Mouse (Mus musculus): ENCODE data around the gene Dennd6b. TPM values are rescaled to one million over a fixed set of nuclear protein-coding genes. Genes with fewer than 3 reads are reported as not detected.
A peak's percentile ranks its signal among the peaks of the same experiment; 100 is the strongest.

The Dennd6b gene
- polyA plus RNA-seq, 1 experiment from 2014 or later = 4.1 TPM

DNA sequence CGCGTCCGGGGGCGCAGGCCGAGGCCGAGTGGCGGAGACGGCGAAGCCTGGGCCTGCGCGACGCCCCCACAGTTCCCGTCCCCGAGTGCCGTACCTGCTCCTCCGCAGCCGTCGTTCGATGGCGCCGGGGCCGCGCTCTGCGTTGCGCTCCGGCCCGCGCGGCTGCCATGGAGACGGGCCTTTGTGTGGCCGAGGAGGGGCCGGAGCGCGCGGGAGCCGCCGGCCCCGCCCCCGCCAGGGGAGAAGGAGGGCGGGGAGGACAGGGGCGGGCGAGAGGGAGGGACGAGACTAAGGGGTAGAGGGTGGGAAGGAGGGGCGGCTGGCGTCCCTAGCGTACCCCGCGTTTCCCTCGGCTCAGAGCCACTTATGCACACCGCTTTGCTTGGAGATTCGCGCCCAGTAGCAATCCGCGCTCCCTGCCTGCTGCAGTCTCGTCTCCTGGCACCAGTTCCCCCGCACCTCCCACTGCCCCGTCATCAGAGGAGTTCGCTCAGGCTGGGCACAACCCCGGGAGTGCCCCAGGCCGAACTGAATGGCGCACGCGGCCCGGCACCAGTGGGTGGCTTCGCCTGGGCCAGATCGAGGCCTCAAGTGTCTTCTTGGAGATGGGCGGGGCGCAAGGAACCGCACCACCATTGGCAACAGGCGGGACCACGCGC is 15.6 kb downstream of the Dennd6b start, which contains the start of gene Plxnb2:
Plxnb2 (minus strand) TSS at position 218 of the 659 bp plus-strand sequence.
- under 1% methylated on average over 54 of the region's 72 CpGs for WGBS
- DNase-seq (ENCODE audit: low spot score) (peak; percentile 91), ATAC-seq (ENCODE audit: low FRiP score, low TSS enrichment) (peak; percentile 72)
- Histone ChIP-seq H3K4me1 (replicated peaks; ENCODE audit: control insufficient read depth, insufficient read depth) (peaks cover 22% of the 10 kb centered on the region), H3K36me3 (ENCODE audit: control insufficient read depth, insufficient read depth, low read length) (no peaks in the 10 kb centered on the region), H3K4me2 (replicated peaks; ENCODE audit: low read depth) (peak within 1 kb of the TSS; percentile 83), H3K27ac (replicated peaks) (peak within 1 kb of the TSS; percentile 95), H3K9me3 (ENCODE audit: control insufficient read depth, low read length) (no peaks in the 10 kb centered on the region), H3K4me3 (ENCODE audit: low read depth, low read length) (peak within 1 kb of the TSS; percentile 88), H3K27me3 (ENCODE audit: control insufficient read depth, insufficient read depth, low read length) (no peaks in the 10 kb centered on the region), H3K9ac (ENCODE audit: low read length) (peak within 1 kb of the TSS; percentile 87)
- TF ChIP-seq EP300 (optimal IDR thresholded peaks at IDR 0.05) (no peak), CTCF (IDR thresholded peaks at IDR 0.05; ENCODE audit: low read depth) (0 out of 2 replicates have a peak, but pooled peaks have one; percentile 12)

DNA sequence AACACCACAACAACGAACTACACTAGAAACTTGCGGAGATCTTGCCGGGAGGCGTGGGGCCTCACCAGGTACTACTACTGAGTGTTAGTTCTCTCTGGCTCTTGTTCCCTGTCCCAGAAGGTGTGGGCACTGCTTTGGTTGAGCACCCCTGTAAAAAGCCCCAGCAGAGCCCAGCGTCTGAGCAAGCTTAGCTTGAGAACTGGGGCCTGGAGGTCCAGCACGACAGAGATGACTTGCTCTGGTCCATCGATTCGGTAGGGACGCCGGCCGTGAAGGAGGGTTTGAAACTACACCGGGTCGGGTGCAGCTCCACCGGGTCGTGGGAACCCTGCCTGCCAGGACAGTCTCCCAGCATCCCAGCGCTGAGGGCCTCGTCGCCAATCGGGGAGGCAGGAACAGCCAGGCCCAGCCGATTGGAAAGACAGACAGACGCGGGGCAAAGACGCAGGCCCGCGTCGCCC is 16.2 kb downstream of the Dennd6b start:
- Histone ChIP-seq H3K27me3 (ENCODE audit: control insufficient read depth, insufficient read depth, low read length) (no peaks in the 10 kb centered on the region), H3K4me3 (ENCODE audit: low read depth, low read length) (peak overlapping the region; percentile 88), H3K36me3 (ENCODE audit: control insufficient read depth, insufficient read depth, low read length) (no peaks in the 10 kb centered on the region), H3K27ac (replicated peaks) (peak overlapping the region; percentile 95), H3K9me3 (ENCODE audit: control insufficient read depth, low read length) (no peaks in the 10 kb centered on the region), H3K4me2 (replicated peaks; ENCODE audit: low read depth) (peak overlapping the region; percentile 83), H3K9ac (ENCODE audit: low read length) (peak overlapping the region; percentile 87), H3K4me1 (replicated peaks; ENCODE audit: control insufficient read depth, insufficient read depth) (peaks cover 24% of the 10 kb centered on the region)
- no peak for DNase-seq (ENCODE audit: low spot score)
- 0% methylated on average over 26 of the region's 26 CpGs for WGBS
- no peak for TF ChIP-seq CTCF (IDR thresholded peaks at IDR 0.05; ENCODE audit: low read depth)
- TF ChIP-seq EP300 (optimal IDR thresholded peaks at IDR 0.05) = no peak
- ATAC-seq (ENCODE audit: low FRiP score, low TSS enrichment) = no peak

DNA sequence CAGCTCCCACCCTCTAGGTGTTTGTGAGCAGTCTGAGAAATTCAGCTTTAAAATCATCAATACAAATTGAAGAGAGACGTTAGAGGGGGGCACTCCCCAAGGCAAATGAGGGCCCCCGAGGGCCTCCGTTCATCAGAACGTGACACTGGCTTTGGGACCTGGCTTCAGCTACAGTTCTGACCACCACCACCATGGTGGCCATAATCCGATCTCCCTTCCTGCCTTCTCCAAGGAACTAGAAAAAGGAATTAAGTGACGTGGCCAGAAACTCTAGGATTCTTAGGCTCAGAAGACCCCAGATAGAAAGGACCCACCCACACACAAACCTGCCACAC is 16.7 kb downstream of the Dennd6b start:
- no peak for TF ChIP-seq CTCF (IDR thresholded peaks at IDR 0.05; ENCODE audit: low read depth)
- TF ChIP-seq EP300 (optimal IDR thresholded peaks at IDR 0.05) = no peak
- Histone ChIP-seq H3K27ac (replicated peaks) (peak overlapping the region; percentile 95), H3K4me1 (replicated peaks; ENCODE audit: control insufficient read depth, insufficient read depth) (peaks cover 26% of the 10 kb centered on the region), H3K4me2 (replicated peaks; ENCODE audit: low read depth) (peak overlapping the region; percentile 83), H3K36me3 (ENCODE audit: control insufficient read depth, insufficient read depth, low read length) (no peaks in the 10 kb centered on the region), H3K9ac (ENCODE audit: low read length) (peak overlapping the region; percentile 87), H3K27me3 (ENCODE audit: control insufficient read depth, insufficient read depth, low read length) (no peaks in the 10 kb centered on the region), H3K9me3 (ENCODE audit: control insufficient read depth, low read length) (no peaks in the 10 kb centered on the region), H3K4me3 (ENCODE audit: low read depth, low read length) (peak overlapping the region; percentile 88)
- ATAC-seq (ENCODE audit: low FRiP score, low TSS enrichment) (no peak), DNase-seq (ENCODE audit: low spot score) (no peak)
- WGBS = 2% methylated on average over 6 of the region's 6 CpGs

- peak; percentile 94 for DNase-seq (ENCODE audit: low spot score)
- ATAC-seq (ENCODE audit: low FRiP score, low TSS enrichment) = peak; percentile 77
- peaks cover 28% of the 10 kb centered on the region for H3K4me1 ChIP-seq (replicated peaks; ENCODE audit: control insufficient read depth, insufficient read depth)
- H3K9me3 ChIP-seq (ENCODE audit: control insufficient read depth, low read length) = no peaks in the 10 kb centered on the region
- H3K27me3 ChIP-seq (ENCODE audit: control insufficient read depth, insufficient read depth, low read length) = no peaks in the 10 kb centered on the region
- H3K4me2 ChIP-seq (replicated peaks; ENCODE audit: low read depth) = peak overlapping the region; percentile 83
- peak overlapping the region; percentile 95 for H3K27ac ChIP-seq (replicated peaks)
- no peaks in the 10 kb centered on the region for H3K36me3 ChIP-seq (ENCODE audit: control insufficient read depth, insufficient read depth, low read length)
- under 1% methylated on average over 16 of the region's 16 CpGs for WGBS
- peak overlapping the region; percentile 87 for H3K9ac ChIP-seq (ENCODE audit: low read length)
- H3K4me3 ChIP-seq (ENCODE audit: low read depth, low read length) = peak overlapping the region; percentile 88
- TF ChIP-seq CTCF (IDR thresholded peaks at IDR 0.05; ENCODE audit: low read depth) = no peak
- no peak for TF ChIP-seq EP300 (optimal IDR thresholded peaks at IDR 0.05)
Measured at GRCm38 (mm10) chr15:89178954-89179629, 17.2 kb downstream of the Dennd6b start.

GRCm38 (mm10) chr15:89178260-89178860 is 17.9 kb downstream of the Dennd6b start:
- DNase-seq (ENCODE audit: low spot score) = no peak

More at GRCm38 (mm10) chr15:89178260-89178860, 17.9 kb downstream of the Dennd6b start:
- Histone ChIP-seq H3K4me3 (ENCODE audit: low read depth, low read length) (peak overlapping the region; percentile 88), H3K4me1 (replicated peaks; ENCODE audit: control insufficient read depth, insufficient read depth) (peaks cover 29% of the 10 kb centered on the region), H3K27me3 (ENCODE audit: control insufficient read depth, insufficient read depth, low read length) (no peaks in the 10 kb centered on the region), H3K4me2 (replicated peaks; ENCODE audit: low read depth) (peak overlapping the region; percentile 83), H3K9ac (ENCODE audit: low read length) (peak overlapping the region; percentile 87), H3K36me3 (ENCODE audit: control insufficient read depth, insufficient read depth, low read length) (no peaks in the 10 kb centered on the region), H3K9me3 (ENCODE audit: control insufficient read depth, low read length) (no peaks in the 10 kb centered on the region), H3K27ac (replicated peaks) (peak overlapping the region; percentile 95)
- 53% methylated on average over 7 of the region's 7 CpGs for WGBS
- TF ChIP-seq EP300 (optimal IDR thresholded peaks at IDR 0.05) = no peak
- TF ChIP-seq CTCF (IDR thresholded peaks at IDR 0.05; ENCODE audit: low read depth) = no peak
- no peak for ATAC-seq (ENCODE audit: low FRiP score, low TSS enrichment)

Data from stomach, postnatal 0 days (tissue).